Mouse (Mus musculus) gonadal fat pad, adult 2 months (tissue): ENCODE results near the gene Csnk1e. TPM values are rescaled to one million over a fixed set of nuclear protein-coding genes. Genes with fewer than 3 reads are reported as not detected.

Experiments
- DNase-seq: peaks from one replicate; pipeline ENCODE4 v3.0.0-alpha.2; 2012; ENCODE audit warnings: low read depth
- polyA plus RNA-seq: library from polyadenylated mRNA; depleted of rRNA; stranded (reverse); fragments of >200 nt; gene quantifications from 2 replicates; pipeline ENCODE4 v1.2.3, GENCODE M21; 2012

The Csnk1e gene
- polyA plus RNA-seq, 1 experiment: 77.4 TPM

- no peak for DNase-seq
These were observed 30.8 kb downstream of the Csnk1e start for GRCm38 (mm10) chr15:79424602-79425001.

GRCm38 (mm10) chr15:79422715-79423243, 32.6 kb downstream of the Csnk1e start:
- no peak for DNase-seq

GRCm38 (mm10) chr15:79418677-79419076, 36.7 kb downstream of the Csnk1e start:
- no peak for DNase-seq

- no peak for DNase-seq
These were observed 37.1 kb downstream of the Csnk1e start for GRCm38 (mm10) chr15:79418265-79418664.

- no peak for DNase-seq
These were observed 38.0 kb downstream of the Csnk1e start for GRCm38 (mm10) chr15:79417379-79417778.

GRCm38 (mm10) chr15:79416460-79417085, 38.8 kb downstream of the Csnk1e start:
- no peak for DNase-seq

GRCm38 (mm10) chr15:79414513-79414912, 40.9 kb downstream of the Csnk1e start:
- DNase-seq: no peak

- no peak for DNase-seq
These were observed 41.6 kb downstream of the Csnk1e start for GRCm38 (mm10) chr15:79413802-79414201.

GRCm38 (mm10) chr15:79413201-79413600, 42.2 kb downstream of the Csnk1e start:
- no peak for DNase-seq

GRCm38 (mm10) chr15:79411363-79412065, 43.9 kb downstream of the Csnk1e start:
- DNase-seq: no peak

- DNase-seq: no peak
These were observed 46.2 kb downstream of the Csnk1e start for GRCm38 (mm10) chr15:79409077-79409573.

GRCm38 (mm10) chr15:79406564-79406963, 48.8 kb downstream of the Csnk1e start:
- DNase-seq: no peak

- DNase-seq: no peak
These were observed 51.1 kb downstream of the Csnk1e start for GRCm38 (mm10) chr15:79404277-79404676.

GRCm38 (mm10) chr15:79403763-79404210, 51.6 kb downstream of the Csnk1e start:
- DNase-seq: no peak

- no peak for DNase-seq
These were observed 52.3 kb downstream of the Csnk1e start, which contains the start of gene Tmem184b for GRCm38 (mm10) chr15:79402836-79403762. Gene Tmem184b, minus strand, starts transcription at chr15:79403569.

- no peak for DNase-seq
These were observed 53.2 kb downstream of the Csnk1e start for GRCm38 (mm10) chr15:79402176-79402575.

- DNase-seq: no peak
These were observed 54.4 kb downstream of the Csnk1e start for GRCm38 (mm10) chr15:79400975-79401365.

- DNase-seq: no peak
These were observed 55.0 kb downstream of the Csnk1e start for GRCm38 (mm10) chr15:79400134-79400974.

GRCm38 (mm10) chr15:79399231-79400052, 55.9 kb downstream of the Csnk1e start:
- DNase-seq: no peak

GRCm38 (mm10) chr15:79396736-79397135, 58.6 kb downstream of the Csnk1e start:
- DNase-seq: no peak
